Mouse (Mus musculus) frontal cortex, postnatal 36 days (tissue): ENCODE data around the gene Stox2.

Experiments used
- DNase-seq, 2 experiments: peaks; one replicate each; pipeline ENCODE4 v3.0.0; 2022; ENCODE audit warnings: low spot score in 2 of 2

Stox2 gene

GRCm38 (mm10) chr8:47242207-47243004 is 203.8 kb downstream of the Stox2 start:
- DNase-seq, result peak; percentile 71 to 85

DNA sequence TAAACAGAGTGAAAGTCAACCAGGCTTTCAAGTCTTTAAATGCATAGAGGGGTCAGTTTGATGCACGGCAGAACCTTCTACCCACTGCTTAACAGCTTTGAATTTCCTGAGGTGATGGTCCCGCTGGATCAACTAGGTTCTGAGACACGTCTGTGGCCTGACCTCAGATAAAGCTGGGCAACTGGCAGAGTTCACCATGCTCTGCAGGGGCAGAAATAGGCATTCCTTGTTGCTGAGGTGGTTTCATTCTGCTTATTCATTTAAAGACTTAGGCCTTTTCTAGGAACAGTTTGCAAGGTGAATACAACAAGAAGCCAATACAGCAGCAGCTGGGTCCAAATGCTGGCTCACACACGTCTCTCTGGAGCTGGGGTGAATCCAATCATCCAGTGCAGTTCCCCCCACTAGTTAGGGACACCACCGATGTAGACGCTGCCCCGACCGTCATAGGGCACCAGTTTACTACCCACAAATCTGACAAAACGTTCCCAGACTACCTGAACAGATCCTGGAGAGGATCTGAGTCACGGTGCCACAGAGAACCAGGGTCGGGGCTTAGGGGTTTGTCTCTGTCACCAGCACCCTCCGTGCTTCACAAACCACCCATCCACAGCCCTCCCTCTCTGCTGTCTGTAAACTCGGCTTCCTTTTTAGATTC is 204.6 kb downstream of the Stox2 start:
- no peak for DNase-seq

- DNase-seq, result no peak
These were observed 205.3 kb downstream of the Stox2 start for GRCm38 (mm10) chr8:47240871-47241270.

- no peak for DNase-seq
These were observed 205.9 kb downstream of the Stox2 start for GRCm38 (mm10) chr8:47240266-47240665.

DNA sequence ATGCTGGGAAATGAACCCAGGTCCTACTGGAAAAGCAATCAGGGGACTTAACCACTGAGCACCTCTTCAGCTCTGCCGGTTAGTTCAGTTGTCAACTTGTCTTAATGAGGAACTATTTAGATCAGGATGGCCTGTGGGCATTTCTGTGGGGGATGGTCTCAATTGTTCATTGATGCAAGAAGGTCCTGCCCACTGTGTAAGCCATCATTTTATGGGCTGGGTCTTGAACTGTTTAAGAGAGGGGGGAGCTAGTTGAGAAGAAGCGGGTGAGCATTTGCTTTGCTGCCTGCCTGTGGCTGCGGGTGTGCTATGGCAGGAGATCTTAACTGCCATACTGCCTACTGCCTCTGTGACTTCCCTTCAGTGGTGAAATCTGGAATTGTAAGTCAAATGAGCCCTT is 214.1 kb downstream of the Stox2 start:
- DNase-seq, result no peak

GRCm38 (mm10) chr8:47230057-47230456 is 216.1 kb downstream of the Stox2 start:
- DNase-seq, result no peak

- DNase-seq, result no peak
These were observed 224.3 kb downstream of the Stox2 start for GRCm38 (mm10) chr8:47221851-47222250.

DNA sequence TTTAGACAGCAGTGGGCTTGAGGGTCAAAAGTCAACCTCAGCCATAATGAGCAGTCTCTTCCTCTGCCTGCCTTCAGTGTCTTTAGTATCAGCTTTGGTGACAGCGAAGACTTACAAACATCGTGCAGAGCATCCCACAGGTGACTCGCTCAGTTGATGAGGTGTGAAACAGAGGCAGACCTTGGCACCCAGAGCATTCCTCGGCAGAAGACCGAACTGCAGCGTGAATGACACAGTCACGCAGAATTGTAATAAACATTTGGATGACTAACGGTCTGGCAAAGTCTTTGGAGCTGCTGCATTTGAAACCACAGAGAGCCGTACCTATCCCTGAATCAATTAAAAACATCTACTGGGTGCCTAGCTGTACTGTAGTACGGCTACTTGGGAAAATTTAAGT is 225.0 kb downstream of the Stox2 start:
- no peak for DNase-seq

GRCm38 (mm10) chr8:47220390-47220789 is 225.8 kb downstream of the Stox2 start:
- DNase-seq, result no peak

- DNase-seq, result no peak
These were observed 227.6 kb downstream of the Stox2 start for GRCm38 (mm10) chr8:47218536-47218935.

DNA sequence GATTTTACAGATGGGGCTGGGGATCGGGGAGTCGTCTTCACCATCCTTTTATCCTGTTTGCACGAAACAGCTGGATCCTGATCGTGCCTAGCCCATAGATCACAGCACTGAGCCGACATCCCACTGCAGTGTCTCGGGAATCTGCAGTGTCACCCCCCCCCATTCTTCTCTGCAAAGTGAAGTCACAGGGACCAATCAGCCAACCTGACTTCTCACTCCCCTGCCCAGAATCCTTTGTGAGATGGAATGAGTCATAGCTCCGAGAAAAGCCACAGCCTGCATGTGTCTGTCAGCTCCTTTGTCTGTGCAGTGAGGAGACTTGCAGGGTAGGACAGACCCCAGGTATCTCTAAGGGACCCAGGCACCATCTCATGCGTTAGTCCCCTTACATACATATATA is 228.1 kb downstream of the Stox2 start:
- peak; percentile 44 to 46 for DNase-seq

DNA sequence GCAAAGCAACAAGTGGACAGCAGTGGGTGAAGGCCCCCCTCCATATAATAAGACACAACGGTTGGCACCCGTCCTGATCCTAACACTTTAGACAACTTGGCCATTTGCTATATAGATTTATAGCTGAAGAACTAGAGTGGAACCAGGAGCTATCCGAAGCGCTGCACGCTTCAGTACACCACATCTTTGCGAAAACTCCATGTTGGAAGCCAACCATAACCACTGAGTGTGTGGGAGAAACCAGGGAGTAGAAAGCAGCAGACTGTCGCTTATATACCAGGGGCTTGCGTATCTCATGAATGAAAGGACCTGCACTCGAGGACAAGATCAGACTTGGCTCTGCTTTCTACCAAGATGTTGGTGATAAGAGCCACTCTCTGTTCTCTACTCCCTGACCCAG is 234.0 kb downstream of the Stox2 start:
- no peak for DNase-seq

DNA sequence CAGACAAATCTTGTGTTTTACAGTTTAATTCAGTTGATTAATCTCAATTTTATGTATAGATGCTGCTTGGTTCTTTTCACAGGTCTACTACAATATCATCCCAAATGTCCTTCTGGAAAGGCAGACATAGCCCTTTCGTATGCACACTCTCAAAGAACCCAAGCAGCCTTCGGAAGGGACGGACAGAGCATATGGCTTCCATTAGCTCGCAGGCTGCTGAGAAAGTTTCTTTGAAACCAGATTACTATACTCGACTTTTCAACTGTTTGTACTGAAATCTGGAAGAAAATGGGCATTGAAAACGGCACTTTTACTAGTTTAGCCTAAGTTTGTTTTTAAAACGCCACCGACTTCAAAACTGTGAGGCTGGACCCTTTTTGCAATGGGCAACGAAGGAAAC is 234.9 kb downstream of the Stox2 start:
- no peak for DNase-seq

- DNase-seq, result no peak
These were observed 237.9 kb downstream of the Stox2 start for GRCm38 (mm10) chr8:47208246-47208645.

DNA sequence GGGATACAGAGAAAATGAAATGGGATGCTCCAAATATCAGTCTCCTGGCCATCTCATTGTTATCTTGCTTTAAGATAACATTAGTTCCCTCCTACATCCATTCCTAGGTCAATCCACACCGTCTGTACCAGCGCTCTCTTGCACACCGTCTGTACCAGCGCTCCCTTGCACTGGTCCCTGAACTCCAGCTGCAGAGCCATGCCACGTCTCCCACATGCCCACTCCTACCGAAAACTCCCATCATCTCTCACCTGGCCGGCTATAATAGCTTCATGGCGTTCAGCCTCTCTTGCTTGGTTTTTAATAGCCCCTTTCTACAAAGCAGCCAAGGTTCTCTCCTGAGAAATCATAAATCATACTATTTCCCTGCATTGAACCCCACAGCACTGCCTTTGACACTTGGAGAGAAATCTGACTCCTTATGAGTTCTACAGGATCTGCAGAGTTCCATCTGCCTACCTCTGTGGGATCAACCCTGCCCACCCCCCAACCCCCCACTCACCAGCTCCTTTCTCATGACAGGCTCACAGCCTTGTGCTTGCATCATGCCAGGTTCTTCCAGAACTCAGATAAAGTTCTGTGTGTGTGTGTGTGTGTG is 239.4 kb downstream of the Stox2 start:
- no peak for DNase-seq

DNA sequence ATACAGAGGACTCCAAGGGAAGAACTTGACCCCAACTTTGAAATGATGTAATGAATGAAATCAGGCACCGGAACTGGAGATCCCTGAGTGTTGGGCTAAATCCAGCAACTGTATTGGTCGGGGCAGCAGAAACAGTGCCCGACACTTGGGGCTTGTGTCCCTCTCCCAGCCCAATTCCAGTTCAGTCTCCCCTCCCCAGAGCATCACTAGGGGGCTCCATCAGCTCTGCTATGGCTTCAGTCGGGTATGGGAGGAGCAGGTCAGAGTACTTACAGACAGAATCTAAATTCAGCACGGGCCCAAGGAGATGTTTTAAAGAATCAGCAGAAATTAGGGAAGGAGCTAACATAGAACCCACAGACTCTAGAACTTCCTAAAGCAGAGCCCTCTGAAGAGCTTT is 240.7 kb downstream of the Stox2 start:
- no peak for DNase-seq

DNA sequence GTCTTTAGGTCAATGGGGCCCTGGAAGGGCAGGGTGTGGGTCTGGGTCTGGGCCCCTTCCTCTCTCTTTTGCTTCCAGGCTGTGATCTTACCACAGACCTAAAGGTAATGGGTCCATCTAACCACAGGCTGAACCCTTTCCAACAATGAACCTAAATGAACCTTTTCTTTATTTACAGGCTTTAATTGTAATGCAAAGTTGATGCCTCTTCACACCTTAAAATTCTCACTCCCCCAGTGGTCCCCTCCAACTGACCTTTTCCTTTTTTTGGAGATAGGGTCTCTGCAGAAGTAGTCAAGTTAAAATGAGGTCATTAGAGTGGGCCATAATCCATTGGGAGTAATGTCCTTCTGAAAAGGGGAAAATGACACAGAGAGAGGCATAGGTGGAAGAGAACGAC is 249.8 kb downstream of the Stox2 start:
- no peak for DNase-seq

- no peak for DNase-seq
These were observed 252.7 kb downstream of the Stox2 start for GRCm38 (mm10) chr8:47193321-47193996.

DNA sequence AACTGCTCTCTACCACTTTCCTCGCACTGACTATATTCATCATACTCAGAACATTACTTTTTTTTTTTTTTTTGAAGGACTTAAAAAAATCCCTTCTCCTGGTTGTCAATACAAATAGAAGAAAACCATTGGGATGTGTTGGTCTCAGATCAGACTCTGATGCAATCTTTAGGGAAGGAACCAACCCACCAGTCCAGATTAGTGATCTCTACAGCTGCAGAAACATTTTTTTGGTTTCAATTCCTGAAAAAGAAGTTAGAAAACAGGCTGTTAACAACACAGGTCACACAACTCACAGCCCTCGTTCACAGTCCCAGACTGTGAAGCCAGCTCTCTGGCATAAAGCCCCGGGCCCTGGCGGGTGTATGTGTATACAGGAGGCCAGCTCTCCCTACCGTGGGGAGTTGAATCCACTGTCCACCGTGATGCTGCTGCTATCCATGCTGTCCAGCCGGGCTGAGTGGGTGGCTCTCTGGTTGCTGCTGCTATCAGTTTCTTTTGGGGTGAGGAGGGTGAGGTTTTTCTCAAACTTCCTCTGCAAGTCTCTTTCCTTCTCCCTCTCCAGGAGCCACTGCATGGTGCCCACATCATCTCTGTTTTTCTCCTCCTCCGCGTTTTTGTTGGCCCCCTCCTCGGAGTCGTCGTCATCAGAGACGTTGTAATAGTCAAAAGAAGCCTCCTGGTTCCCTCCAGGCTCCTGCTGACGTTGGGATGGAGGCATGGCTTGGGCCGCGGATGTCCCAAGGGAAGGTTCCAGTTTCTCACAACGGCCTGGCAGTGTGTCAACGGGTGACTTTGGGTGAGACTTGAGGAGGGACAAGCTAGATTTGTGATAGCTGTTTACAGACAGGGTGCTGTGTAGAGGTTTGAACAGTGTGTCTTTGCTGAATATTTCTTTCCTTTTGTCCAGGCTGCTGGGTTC is 254.5 kb downstream of the Stox2 start:
- no peak for DNase-seq

DNA sequence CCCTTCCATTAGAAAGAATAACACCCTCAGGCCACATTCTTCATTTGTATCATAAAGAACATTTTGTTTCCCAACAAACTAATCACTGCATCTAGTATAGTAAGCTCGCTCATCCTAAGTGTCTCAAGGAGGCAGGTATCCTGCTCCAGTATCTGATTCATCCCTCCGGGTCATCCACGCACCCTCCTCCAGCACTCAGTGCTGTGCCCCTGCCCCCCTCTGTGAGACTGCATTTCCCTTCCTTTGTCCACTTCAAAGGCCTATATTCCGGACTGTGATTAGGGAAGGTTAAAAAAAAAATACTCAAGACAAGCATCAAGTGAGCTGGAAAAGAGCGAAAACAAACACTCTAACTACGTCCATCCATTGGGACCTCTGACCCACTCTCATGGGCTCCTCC is 260.8 kb downstream of the Stox2 start:
- DNase-seq, result no peak

DNA sequence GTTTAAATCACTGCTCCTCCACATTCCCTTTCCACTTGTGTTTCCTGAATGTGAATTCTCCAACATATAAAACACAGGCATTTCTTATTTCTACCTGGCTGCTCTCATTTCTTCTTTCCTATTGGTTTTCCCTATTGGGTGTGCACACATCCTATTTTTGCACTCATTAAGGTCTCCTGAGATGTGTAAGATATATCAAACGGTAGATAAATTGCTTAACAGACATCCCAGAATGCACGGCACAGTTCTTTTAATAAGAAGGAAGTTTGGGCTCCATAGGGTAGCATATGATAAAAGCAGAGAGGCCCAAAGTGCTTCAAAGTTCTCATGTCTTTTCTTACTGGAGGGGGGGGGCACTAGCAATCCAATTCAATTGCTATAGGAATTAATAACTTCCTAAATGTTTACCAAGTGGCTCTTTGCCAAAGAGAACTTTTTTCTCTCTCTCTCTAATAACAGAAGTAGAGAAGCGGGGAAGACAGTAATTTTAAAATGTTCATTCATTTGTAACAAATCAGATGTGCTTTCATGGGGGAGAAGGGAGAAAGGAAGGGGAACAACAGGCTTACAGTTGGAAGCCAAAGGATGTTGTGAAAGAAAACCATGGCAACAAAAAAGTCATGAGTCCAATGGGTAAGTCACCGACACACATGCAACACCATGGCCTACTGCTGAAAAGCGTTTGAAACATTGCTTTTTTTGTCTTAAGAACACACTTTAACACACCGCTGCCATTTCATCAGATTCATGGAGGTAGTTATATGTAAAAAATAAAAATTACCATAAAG is 263.2 kb downstream of the Stox2 start:
- no peak for DNase-seq
